Mouse (Mus musculus): ENCODE measurements at regions not wholly inside any gene's neighbourhood (a gene's known extent, or its start where the extent isn't known, plus 50 kb on each side); places are given as distances from the start of the nearest gene placed in this dataset.

DNA sequence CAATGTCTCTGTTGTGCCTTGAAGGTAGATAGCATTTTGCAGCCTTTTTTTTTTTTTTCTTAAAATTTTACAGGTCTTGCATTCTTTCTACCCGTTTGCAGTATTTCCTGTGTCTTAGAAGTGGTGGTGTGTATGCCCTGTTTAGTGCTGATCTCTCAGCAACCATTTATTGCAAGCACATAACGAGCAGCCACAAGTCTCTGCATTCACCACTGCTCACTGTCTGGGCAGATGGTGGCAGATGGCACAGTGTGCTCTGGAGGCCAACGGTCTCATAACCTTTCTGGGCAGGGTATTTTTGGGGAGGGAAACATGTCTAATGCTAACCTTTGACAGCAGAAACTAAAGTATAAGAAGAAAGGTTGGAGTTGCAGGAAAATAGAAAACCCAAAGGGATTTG, 266.1 kb upstream of the Ptger4 start:
- DNase-seq (ENCODE audit: low spot score), result no peak

DNA sequence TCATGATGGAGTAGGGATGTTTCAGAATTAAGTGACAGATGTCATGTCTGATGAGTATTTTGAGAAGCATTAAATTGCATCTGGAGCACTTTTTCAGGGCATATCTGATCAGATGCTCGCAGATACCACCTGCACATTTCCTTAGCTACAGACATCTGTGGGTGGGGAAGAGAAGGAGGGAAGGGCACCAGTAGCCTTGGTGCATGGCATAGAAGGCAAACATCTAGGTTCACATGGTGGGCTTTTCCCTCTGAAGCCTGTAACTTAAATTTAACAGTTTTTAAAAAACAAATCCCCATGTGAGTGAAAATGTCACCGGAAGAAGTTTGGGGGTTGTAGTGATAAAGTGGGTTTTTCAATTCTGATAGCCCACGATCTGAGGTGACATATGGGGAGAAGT, 267.1 kb upstream of the Ptger4 start:
- no peak for DNase-seq (ENCODE audit: low spot score)

DNA sequence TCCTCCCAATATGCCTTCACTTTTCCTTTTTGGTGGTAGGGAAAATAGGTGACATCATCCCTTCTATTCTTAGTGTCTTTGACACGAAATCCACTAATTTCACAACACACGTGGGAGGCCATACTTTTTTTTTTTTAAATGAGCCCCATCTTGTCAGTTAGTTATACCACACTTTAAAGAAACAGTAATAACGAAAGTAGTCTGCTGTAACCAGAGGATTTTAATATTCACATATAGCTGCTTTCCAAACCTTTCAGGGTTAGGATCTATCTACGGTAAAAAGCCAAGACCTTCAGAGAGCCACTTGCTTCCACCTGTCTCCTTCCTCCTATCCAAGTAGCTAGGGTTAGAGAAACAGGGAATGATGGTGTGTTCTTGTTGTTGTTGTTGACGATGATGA, 268.6 kb upstream of the Ptger4 start:
- DNase-seq (ENCODE audit: low spot score), result no peak

DNA sequence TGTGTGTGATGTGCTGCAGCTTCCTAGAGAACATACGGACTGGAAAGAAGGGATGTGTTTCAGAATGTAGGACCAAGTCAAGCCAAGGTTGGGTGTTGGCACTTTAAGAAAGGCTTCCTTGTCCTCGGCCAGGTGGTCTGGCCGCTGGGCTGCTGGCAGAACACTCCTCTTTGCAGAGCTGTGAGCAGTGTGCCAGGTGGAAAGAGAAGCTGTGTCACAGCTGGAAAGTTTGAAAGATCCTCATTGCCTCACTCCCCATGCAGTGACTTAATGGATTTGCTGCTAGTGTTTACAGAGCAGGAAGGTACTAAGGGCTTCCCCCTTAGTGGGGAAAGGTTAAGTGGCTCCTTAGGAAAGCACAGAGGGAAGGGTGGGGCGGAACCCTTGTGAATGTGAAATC, 269.2 kb upstream of the Ptger4 start:
- no peak for DNase-seq (ENCODE audit: low spot score)

DNA sequence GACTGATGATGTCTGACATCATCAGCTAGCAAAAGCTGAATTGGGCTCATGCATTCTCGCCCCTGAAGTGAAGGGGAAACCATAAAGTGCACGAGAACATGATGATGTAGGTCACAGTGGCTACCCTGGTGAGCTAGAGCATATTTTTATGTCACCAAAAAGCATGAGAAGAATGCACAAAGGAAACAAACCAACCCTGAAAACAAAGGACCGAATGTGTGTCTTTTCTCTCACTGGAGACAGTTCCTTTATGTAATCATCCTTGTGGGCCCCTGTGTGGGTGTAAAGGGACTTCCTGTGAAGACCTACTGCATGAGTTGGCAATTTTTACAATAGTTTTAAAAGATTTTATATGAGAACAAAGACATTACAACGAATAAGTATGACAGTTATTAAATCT, 270.2 kb upstream of the Ptger4 start:
- no peak for DNase-seq (ENCODE audit: low spot score)

DNA sequence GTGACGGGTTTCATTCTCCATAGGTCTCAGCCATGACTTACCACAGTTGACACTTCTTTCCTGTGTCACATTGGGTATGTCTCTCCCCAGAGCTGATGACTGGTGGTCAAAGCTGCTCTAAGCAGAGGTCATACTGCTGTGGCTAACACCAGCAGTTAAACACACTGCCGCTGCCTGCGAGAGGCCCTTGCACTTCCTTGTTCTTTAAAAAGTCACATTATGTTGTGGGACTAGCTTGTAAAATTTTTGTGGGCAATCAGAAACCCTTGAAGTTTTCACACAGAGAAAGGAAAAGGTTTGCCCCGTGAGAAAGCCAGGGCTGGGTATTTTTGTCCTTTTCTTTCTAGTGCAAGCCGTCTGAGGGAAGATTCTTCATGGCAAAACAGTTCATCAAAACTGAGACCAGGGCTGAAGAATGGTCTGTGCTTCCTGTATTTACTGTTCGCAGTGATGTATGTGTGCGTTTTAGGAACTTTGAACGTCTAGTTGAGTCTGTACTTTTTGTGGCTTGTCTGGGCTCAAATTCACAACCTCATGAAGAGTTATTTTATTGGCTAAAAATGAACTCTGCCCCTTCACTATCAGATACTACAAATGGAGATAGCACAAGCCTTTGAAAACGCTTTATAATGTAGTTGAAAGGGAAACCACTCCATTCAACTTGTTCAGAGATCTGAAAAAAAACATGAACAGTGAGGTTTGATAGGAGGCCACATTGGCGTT, 273.4 kb upstream of the Ptger4 start:
- DNase-seq (ENCODE audit: low spot score), result no peak

DNA sequence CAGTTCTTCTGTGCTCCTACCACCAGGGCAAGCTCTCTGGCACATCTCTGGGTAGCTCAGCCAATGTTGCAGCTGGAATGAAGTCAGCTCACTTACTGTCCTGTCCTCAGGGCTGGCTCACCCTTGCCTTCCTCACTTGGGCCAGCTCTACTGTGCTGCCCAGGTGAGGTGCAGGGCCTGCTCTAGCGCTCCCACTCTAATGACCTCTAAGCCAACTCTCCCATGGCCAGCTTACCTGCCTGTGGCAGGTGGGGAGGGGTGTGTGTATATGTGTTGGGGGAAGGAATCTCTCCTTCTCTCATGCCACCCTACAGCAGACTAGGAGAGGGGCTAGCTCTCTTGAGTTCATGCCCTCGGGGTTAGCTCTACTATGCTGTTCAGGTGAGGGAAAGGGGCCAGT, 275.6 kb upstream of the Ptger4 start:
- no peak for DNase-seq (ENCODE audit: low spot score)

DNA sequence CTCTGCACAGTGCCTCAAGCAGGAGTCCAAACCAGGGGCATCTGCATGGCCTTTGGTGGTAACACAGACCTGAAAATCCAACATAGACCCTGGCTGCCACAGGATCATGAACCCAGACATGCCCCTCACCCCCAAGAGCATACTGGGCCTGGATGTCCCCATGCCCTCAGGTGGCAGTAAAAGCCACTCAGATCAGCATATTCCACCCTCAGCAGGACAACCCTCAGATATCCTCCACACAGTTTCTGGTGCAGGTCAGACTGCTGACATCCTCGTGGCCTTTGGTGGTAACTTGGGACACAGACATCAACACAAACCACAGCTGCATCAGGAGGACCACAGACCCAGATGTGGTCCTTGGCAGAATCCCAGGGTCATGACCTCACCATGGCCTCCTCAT, 276.0 kb upstream of the Ptger4 start:
- DNase-seq (ENCODE audit: low spot score), result no peak

DNA sequence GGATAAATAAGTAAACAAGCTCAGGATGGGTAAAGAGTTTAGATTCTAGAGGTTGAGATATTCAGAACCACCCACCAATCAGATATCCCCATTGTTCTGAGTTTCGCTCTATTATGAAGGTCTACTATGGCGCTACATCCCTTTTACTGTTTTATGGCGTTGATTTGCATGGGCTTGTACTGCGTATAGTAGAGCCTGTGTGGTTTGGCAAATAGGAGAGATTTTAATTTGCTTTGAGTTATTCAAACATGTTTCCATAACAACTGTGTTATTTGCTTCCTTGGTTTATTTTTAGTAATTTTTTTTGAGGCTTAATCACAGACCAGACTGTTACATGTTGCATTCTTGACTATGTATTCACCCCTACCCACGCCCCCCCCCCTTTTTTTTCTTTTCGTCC, 284.6 kb upstream of the Ptger4 start:
- DNase-seq (ENCODE audit: low spot score), result no peak

DNA sequence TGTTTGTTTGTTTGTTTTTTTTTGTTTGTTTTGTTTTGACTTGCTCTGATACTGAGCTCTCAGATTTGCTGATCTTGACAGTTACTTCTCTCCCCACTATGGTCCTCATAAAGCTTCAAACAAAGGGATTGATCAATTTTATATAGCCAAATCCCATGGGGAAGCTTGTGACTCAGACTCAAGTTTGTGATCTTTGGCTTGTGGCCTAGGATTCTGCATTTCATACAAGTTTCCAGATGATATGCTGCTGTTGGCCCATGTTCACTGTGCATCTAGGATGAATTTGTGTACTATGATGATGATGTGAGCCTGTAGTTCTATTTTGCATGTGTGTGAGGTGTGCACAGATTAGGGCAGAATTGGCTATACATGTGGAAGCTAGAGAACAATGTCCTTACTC, 289.7 kb upstream of the Ptger4 start:
- DNase-seq (ENCODE audit: low spot score), result no peak

DNA sequence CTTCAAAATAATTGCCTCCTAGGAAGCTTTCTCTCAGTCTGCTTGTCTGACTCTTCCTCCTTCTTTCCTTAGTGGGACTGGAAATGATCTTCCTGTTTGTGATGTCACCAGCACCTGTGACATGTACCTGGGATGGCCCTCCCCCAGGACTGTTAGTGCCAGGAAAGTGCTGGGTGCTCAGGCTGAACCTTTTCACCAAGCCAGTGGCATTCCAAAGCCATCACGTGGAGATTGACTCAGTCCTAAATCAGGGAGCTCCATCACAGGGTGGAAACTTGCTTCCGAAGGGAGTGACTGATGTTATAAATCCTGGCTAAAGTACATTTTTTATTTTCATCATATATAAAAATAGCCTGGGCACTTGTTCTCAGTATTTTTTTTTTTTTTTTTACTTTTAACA, 293.4 kb upstream of the Ptger4 start:
- DNase-seq (ENCODE audit: low spot score), result no peak

DNA sequence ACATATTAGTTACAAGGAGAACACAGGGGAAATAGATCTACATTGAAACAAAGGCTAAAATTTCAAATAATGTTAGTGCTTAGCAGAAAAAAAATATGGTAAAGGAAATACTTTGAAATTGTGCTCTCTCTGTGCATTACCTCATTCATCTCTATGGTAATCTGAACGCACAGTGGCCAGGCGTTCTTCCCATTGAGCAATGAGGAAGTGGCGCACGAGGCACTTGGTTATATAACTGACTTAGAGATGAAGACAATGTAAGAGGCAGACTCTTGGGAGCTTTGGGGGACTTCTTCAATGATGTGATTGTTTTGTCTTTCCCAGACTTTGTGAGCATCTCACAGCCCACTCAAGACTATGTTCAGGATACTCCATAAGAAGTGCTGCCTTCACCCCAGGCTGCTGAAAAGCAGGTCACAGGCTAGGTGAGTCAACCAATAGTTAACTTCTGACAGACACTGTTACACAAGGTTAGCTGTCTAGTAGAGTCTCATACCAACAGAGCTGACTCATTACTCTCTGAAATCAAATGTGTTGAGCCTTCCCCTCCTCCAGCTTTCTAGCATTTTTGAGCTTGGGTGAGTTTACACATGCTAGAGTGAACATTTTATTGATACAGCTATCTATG, 295.4 kb upstream of the Ptger4 start:
- DNase-seq (ENCODE audit: low spot score), result no peak

DNA sequence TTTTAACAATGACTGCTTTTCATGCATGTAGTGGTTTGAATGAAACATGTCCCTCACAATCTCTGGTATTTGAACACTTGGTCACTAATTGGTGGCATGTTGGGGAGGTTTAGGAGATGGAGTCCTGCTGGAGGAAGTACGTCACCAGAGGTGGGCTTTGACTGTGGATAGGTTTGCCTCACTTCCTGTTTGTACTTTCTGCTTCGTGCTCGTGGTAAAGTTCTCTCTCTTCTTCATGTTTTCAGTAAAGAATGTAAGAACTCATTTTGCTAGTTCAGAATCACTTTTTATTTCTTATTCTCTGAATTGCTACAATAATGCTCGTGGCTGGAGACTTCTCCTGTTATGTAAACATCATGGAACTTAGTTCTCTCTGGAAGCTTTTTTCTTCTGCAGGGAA, 310.5 kb upstream of the Ptger4 start:
- DNase-seq (ENCODE audit: low spot score), result no peak

DNA sequence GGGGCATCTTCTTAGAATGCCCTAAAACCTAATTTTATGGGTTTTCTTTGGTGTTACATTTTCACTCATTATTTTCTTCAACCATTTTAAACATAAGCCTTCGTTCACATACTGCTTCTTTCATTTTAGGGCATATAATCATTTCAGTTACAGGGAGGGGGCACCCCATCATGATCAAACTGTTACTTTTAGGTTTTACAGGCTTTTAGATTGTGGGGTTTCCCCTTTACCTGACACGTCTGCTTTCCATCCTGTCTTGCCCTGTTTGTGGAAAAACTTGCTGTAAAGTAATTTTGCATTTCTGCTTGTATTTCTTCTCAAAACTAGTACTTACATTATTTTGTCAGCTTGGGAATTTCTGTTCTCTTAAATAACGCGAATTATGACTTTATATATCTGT, 310.9 kb upstream of the Ptger4 start:
- DNase-seq (ENCODE audit: low spot score), result no peak

DNA sequence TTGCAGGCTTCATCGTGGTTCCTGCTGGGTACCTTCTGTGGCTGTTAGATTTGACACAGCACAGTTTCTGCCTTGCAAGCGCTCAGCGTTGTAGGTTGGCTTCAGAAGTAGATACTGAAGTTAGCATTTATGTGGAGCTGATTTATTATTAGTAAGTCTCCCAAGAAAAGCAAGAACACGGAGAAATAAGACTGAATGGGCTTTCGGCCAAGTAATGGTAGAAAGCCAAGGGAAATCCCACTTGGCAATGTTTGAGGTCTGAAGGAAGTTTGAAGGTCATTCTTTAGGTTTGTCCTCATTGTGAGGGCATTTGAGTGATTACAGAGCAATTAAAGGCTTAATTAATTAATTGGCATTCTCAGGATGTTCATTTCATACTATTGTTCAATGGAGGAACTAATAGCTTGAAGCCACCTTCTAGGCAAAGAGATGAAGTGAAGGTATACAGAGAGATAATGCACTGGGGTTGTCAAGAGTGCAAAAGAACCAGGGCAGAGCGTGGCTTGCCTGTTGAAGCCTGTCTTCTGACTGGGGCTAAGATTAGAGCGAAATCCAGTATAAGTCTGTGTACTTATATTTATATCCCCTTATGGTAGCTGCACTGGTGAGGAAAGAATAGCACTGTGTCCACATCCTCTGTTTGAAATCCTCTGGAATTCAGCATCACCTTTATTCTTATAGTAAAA, 311.5 kb upstream of the Ptger4 start:
- DNase-seq (ENCODE audit: low spot score), result no peak

DNA sequence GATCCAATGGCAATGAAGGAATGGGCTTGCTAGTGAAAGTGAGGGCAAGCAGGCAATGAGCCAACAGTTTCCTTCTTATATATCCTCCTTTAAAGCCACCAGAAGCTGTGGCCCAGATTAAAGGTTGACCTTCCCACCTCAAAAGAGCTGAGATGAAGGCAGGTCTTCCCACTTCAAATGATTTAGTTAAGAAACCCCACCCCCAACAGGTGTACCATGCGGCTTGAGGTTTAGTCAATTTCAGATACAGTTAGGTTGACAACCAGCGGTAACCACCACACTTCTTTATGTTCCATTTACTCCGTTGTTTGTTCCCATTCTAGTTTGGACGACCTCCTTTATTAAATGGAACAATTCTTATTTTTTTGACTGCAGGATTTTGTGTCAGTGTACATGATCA, 317.8 kb upstream of the Ptger4 start:
- no peak for DNase-seq (ENCODE audit: low spot score)

DNA sequence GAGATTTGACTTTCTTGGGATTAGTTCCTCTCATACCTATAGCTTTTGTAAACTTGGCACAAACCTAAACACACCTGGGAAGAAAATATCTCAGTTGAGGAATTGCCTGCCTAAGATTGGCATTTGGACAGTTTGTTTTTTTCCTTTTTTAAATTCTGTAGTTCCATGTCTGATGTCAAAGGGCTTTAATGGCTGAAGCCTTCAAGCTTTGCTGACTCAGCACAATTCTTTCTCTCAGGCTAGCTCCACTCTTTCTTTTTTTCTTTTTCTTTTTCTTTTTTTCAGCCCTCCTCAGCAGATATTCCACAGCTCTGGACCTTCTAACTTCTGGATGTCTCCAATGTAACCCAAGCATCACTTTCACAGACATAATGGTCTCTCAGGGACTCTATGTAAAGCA, 330.4 kb upstream of the Ptger4 start:
- DNase-seq (ENCODE audit: low spot score), result no peak

DNA sequence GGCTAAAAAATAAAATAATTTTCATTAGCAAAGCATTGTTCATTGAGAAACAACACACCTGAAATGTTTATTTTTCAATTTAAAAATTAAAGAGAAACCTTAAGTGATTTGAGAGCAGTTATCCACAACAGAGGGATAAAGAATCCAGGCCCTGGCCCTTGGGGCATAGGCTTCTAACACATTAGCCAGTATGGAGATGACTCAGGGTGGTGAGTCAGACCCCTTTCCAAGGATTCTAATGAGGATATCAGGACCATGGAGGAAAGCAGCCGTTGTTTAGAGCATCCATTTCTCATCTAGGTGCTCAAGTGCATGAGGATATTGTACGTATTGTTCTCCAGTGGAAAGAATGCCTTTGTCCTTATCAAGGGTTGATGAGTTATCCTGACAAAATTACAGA, 335.6 kb upstream of the Ptger4 start:
- DNase-seq (ENCODE audit: low spot score), result no peak

DNA sequence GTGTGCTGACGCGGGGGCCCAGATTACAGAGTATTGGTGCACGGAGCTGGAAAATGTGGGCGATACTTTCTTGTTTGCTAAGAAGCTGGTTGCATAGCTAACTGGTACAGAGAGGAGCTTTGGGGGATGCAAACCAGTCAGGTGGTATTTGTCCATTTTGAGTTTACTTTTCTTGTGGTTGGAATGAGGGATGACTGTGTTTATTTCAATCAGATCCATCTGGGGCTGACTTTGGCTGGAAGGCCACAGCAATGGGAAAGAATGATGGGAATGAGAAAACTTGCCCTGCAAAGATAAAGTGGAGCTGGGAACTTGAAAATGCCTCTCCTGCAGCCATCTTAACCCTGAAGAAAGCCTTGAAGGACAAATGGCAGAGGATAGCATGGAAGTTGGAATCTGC, 336.4 kb upstream of the Ptger4 start:
- no peak for DNase-seq (ENCODE audit: low spot score)

DNA sequence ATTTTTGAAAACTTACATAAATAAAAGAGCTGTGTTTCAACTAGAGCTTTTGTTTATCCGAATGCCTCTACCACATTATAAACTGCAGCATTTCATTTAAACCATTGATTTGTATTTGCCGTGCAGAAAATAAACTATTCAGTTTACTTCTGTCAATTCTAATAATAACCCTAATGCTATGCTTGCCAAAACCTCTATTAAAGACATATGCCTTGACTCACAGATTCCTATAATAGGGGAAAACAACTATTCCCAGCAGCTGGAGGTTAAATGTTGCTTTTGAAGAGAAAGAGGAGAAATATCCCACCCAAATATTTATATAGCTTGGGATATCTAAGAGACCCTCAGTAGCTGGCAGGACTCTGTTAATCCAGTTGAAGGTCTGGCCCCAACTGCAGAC, 340.4 kb upstream of the Ptger4 start:
- DNase-seq (ENCODE audit: low spot score), result no peak

DNA sequence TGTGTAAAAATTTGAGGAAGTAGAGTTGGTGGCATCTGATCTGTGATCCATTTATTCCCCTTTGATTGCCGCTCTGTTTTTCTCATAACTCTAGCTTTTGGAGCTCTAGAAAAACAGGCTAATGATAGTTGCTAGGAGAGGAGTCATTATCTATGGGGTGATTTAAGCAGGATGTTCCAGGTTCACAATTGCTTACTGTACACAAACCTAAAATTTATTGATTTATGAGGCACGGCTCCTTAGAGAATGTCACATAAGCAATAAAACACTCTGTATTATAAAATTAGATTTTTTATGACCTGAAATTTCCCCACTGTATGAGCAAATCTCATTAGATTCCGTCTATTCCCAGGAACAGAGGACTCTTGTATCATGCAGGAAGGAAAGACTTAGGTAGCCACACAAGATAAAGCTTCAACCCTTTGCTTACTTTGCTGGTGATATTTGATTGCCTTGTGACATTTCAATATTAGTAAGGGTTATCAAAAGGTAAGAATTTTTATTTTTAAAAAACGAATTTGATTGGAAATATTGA, 360.8 kb upstream of the Ptger4 start:
- DNase-seq (ENCODE audit: low spot score), result no peak

DNA sequence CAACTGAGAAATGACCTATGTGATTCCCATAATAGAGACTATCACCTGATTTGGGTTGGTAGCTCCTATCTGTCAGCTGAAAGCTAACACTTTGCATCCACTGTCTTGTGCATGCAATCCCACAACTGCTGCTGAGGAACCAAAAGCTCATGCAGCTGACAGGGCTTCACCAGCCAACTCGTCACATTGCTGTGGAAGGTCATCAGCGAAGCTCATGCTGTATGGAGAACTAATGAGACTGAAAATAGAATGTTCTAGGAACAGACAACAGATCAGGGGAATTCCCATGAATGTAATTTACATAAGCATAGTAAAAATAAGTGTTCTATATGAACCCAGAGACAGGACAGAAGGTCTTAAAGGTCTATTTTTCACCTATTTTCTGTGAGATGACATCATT, 363.5 kb upstream of the Ptger4 start:
- no peak for DNase-seq (ENCODE audit: low spot score)

DNA sequence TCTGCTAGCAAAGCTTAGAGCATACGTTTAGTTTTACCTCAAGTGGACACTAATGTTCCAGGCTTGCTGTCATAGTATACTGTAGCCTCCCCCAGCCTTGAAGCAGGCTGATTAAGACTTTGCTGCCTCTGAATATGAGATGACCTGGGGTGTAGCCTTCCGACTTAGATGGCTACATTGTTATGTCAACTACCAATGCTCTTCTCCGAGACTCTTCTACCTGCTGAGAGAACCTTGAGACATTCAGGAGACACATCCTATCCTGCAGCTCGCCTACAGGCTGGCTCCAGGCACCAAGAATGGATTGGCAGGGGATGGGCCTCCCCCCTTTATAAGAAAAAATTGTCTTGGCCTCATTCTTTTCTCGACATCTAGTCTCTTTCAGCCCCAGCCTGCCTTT, 379.0 kb upstream of the Ptger4 start:
- DNase-seq (ENCODE audit: low spot score), result no peak

All from ovary, postnatal 36 days (tissue).